Mouse (Mus musculus) midbrain, embryonic 10.5 days (tissue): ENCODE data around the gene Ercc6. TPM values are rescaled to one million over a fixed set of nuclear protein-coding genes. Genes with fewer than 3 reads are reported as not detected.

ENCODE experiments used
- polyA plus RNA-seq: library from polyadenylated mRNA; unstranded; fragments of >200 nt; fragmentation: Nextera tagmentation; extraction: Ambion mirVana; gene quantifications from 2 replicates; pipeline ENCODE4 v1.2.1, GENCODE M21; 2016

Gene Ercc6
- polyA plus RNA-seq, 1 experiment from 2014 or later: 26.0 TPM

Other genes starting within 250 kb of the Ercc6 start
- 17.4 and 18.4 TPM in 2 replicates for gene Ogdhl, start 191.5 kb upstream of the Ercc6 start, polyA plus RNA-seq
- gene 1700024G13Rik, start 125.1 kb upstream of the Ercc6 start, polyA plus RNA-seq: not detected in 2 replicates
- gene Slc18a3, start 48.7 kb upstream of the Ercc6 start, polyA plus RNA-seq: 0.41 and 0.77 TPM in 2 replicates
- gene Chat, start 47.5 kb upstream of the Ercc6 start, polyA plus RNA-seq: 0.07 and 0.10 TPM in 2 replicates
- 6.0 and 8.1 TPM in 2 replicates for gene Prrxl1, start 85.9 kb downstream of the Ercc6 start, polyA plus RNA-seq
- 0.09 and 0.27 TPM in 2 replicates for gene 3425401B19Rik, start 171.8 kb downstream of the Ercc6 start, polyA plus RNA-seq